Mouse (Mus musculus): Measurements from ENCODE around the gene Lcn10. TPM values are rescaled to one million over a fixed set of nuclear protein-coding genes. Genes with fewer than 3 reads are reported as not detected.
"Not testable (repeated sequence)": the region's sequence is repeated elsewhere in the genome, so short reads cannot be mapped to it uniquely, and the experiment has no call there.

Gene Lcn10
- polyA plus RNA-seq, 1 experiment from 2014 or later: not detected

DNA sequence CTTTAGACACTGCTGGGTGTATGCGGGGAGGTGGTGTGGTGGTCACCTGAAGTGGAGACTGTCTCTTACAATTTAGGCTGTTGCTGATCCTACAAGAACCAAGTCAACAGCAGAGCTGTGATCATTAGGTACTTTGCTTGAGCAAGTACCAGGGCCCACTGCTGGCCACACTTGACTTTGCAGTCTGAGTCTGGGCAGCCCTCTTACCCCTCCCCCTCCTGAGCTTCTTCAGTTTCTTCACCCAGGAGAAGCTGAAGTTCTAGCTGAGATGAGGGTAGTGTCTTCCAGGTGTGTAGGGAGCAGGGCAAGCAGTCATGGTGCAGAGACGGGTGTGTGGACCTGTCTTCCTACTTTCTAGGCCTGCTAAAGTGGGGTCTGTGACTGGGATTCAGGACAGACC is 25.6 kb downstream of the Lcn10 start:
- no peaks in the 10 kb centered on the region for H3K36me3 ChIP-seq
- H3K4me2 ChIP-seq: peak overlapping the region; percentile 39
- no peak for ATAC-seq (replicated peaks; ENCODE audit: low FRiP score)
- peaks cover 21% of the 10 kb centered on the region for H3K4me1 ChIP-seq
- 0 out of 2 replicates have a peak overlapping the region, but pooled peaks have one; percentile 15 for H3K4me3 ChIP-seq (replicated peaks)
- no peaks in the 10 kb centered on the region for H3K27me3 ChIP-seq
- 62% methylated on average over 2 of the region's 2 CpGs for WGBS
- H3K9me3 ChIP-seq (replicated peaks): no peaks in the 10 kb centered on the region
- no peak overlapping the region for H3K9ac ChIP-seq
- 0 out of 2 replicates have a peak overlapping the region, but pooled peaks have one; percentile 13 for H3K27ac ChIP-seq

DNA sequence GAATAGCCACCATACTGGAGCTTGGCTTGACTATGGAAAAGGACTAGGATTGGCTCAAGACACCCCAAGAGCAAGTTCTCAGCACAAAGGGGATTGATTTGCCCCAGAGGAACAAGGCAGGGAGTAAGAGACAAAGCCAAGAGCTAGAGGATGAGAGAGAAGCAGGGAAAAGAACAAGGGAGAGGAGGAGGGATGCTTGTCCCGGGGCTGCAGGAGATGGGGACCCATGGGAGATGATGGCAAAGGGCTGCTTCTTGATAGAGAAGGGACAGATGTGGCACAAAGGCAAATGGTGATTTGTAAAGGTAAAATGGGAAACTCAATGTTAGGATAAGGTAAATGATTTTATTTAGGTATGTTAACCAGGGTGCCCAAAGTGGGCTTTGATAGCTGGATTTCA is 26.5 kb downstream of the Lcn10 start:
- H3K4me3 ChIP-seq (replicated peaks); H3K9me3 ChIP-seq (replicated peaks); H3K27ac ChIP-seq; H3K9ac ChIP-seq; H3K27me3 ChIP-seq; H3K36me3 ChIP-seq; ATAC-seq (replicated peaks; ENCODE audit: low FRiP score); H3K4me2 ChIP-seq: not testable (repeated sequence)
- peaks cover 21% of the 10 kb centered on the region for H3K4me1 ChIP-seq
- 92% methylated on average over 1 of the region's 1 CpGs for WGBS

- not testable (repeated sequence) for H3K4me2 ChIP-seq, H3K36me3 ChIP-seq
- 74% methylated on average over 2 of the region's 2 CpGs for WGBS
Measured at GRCm38 (mm10) chr2:25709791-25710190, 27.3 kb downstream of the Lcn10 start.

GRCm38 (mm10) chr2:25711641-25712040 is 29.1 kb downstream of the Lcn10 start:
- not testable (repeated sequence) for ATAC-seq (replicated peaks; ENCODE audit: low FRiP score); H3K27ac ChIP-seq; H3K9me3 ChIP-seq (replicated peaks); H3K9ac ChIP-seq; H3K4me3 ChIP-seq (replicated peaks); H3K4me2 ChIP-seq; H3K36me3 ChIP-seq; H3K27me3 ChIP-seq
- WGBS: 7% methylated on average over 3 of the region's 3 CpGs
- H3K4me1 ChIP-seq: peaks cover 17% of the 10 kb centered on the region

More at GRCm38 (mm10) chr2:25709791-25710190, 27.3 kb downstream of the Lcn10 start:
- H3K9me3 ChIP-seq (replicated peaks); H3K27ac ChIP-seq; ATAC-seq (replicated peaks; ENCODE audit: low FRiP score); H3K27me3 ChIP-seq; H3K4me3 ChIP-seq (replicated peaks); H3K9ac ChIP-seq: not testable (repeated sequence)
- peaks cover 21% of the 10 kb centered on the region for H3K4me1 ChIP-seq

DNA sequence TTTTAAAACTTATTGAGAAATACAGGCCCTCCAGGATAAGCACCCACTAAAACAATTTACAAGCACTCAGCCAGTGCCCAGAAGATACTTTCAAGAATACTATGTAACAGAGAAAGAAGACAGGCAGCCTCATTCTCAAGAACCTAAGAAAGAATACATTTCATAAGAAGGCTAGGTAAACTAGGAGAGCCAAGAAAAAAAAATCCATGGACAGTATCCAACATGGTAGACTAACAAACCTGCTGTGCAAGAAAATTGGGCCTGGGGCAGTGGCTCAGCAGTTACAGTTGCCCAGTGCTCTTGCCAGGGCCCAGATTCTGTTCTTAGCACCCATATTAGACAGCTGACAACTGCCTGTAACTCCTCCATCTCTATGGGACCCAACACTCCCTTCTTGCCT is 34.7 kb downstream of the Lcn10 start:
- Histone ChIP-seq H3K4me3 (replicated peaks) (no peak overlapping the region), H3K4me1 (no peaks in the 10 kb centered on the region; the same call in 1 of the 2 replicates), H3K36me3 (no peaks in the 10 kb centered on the region), H3K9me3 (replicated peaks) (0 out of 2 replicates have a peak, but pooled peaks cover 4% of the 10 kb centered on the region), H3K27ac (no peak overlapping the region), H3K9ac (no peak overlapping the region), H3K4me2 (no peak overlapping the region), H3K27me3 (no peaks in the 10 kb centered on the region)
- no peak for ATAC-seq (replicated peaks; ENCODE audit: low FRiP score)

DNA sequence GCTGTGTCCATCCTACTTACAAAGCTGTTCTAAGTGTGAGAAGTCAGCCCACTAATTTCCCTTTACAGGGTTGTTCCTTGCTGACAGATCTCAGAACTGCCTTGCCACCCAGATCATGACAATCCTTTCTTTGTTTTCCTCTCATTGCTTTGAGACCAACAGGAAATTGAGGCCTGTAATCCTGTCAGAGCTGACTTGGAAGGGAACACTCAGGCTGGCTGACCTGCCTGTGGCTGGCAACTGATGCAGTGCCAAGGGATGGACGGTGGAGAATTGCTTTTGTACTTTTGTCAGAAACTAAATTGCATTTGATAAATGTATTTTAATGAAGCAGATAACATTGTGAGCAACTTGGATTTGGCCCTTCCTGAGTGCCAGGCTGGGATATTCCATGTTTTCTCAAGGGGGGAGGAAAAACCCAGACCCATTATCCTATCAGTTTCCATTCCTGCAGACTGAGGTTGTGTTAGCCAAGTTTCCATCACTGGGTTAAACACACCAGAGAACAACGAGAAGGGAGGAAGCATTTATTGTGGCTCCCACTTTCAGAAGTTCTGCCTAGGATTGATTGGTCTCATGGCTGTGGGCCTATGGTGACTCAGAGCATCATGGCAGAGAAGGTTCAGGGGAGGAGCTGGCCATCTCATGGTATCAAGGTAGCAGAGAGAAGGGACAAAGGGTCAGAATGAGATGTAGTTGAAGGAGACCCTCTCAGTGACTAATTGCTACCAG is 50.8 kb downstream of the Lcn10 start:
- H3K27ac ChIP-seq: peak overlapping the region; percentile 68
- no peaks in the 10 kb centered on the region for H3K27me3 ChIP-seq
- H3K4me3 ChIP-seq (replicated peaks): no peak overlapping the region
- peak; percentile 52; the same call in 1 of the 2 replicates for ATAC-seq (replicated peaks; ENCODE audit: low FRiP score)
- H3K9me3 ChIP-seq (replicated peaks): peaks cover under 1% of the 10 kb centered on the region; the same call in 1 of the 2 replicates
- H3K9ac ChIP-seq: no peak overlapping the region
- H3K36me3 ChIP-seq: no peaks in the 10 kb centered on the region
- no peak overlapping the region for H3K4me2 ChIP-seq
- peaks cover 6% of the 10 kb centered on the region; the same call in 1 of the 2 replicates for H3K4me1 ChIP-seq
- 23% methylated on average over 2 of the region's 2 CpGs for WGBS

Other genes starting within 250 kb of the Lcn10 start
- 3.6 and 3.9 TPM in 2 replicates for gene Clic3, start 225.9 kb upstream of the Lcn10 start, polyA plus RNA-seq (2015; fragmentation: Nextera tagmentation; extraction: Ambion mirVana)
- 30.4 and 31.8 TPM in 2 replicates for gene Paxx, start 221.6 kb upstream of the Lcn10 start, polyA plus RNA-seq (2015; fragmentation: Nextera tagmentation; extraction: Ambion mirVana)
- 1.6 and 2.2 TPM in 2 replicates for gene Ptgds, start 212.7 kb upstream of the Lcn10 start, polyA plus RNA-seq (2015; fragmentation: Nextera tagmentation; extraction: Ambion mirVana)
- not detected in 2 replicates for gene Lcn12, start 188.8 kb upstream of the Lcn10 start, polyA plus RNA-seq (2015; fragmentation: Nextera tagmentation; extraction: Ambion mirVana)
- 85.1 and 96.1 TPM in 2 replicates for gene Fbxw5, start 182.0 kb upstream of the Lcn10 start, polyA plus RNA-seq (2015; fragmentation: Nextera tagmentation; extraction: Ambion mirVana)
- 6.3 and 7.8 TPM in 2 replicates for gene C8g, start 181.0 kb upstream of the Lcn10 start, polyA plus RNA-seq (2015; fragmentation: Nextera tagmentation; extraction: Ambion mirVana)
- 36.0 and 37.3 TPM in 2 replicates for gene Traf2, start 135.8 kb upstream of the Lcn10 start, polyA plus RNA-seq (2015; fragmentation: Nextera tagmentation; extraction: Ambion mirVana)
- 373 and 392 TPM in 2 replicates for gene Edf1, start 124.9 kb upstream of the Lcn10 start, polyA plus RNA-seq (2015; fragmentation: Nextera tagmentation; extraction: Ambion mirVana)
- gene Mamdc4, start 107.9 kb upstream of the Lcn10 start, polyA plus RNA-seq (2015; fragmentation: Nextera tagmentation; extraction: Ambion mirVana): 8.4 and 10.1 TPM in 2 replicates
- 184 and 197 TPM in 2 replicates for gene Phpt1, start 107.5 kb upstream of the Lcn10 start, polyA plus RNA-seq (2015; fragmentation: Nextera tagmentation; extraction: Ambion mirVana)
- 0.15 and 0.21 TPM in 2 replicates for gene Ajm1, start 101.0 kb upstream of the Lcn10 start, polyA plus RNA-seq (2015; fragmentation: Nextera tagmentation; extraction: Ambion mirVana)
- gene Rabl6, start 74.2 kb upstream of the Lcn10 start, polyA plus RNA-seq (2015; fragmentation: Nextera tagmentation; extraction: Ambion mirVana): 72.8 and 74.7 TPM in 2 replicates
- gene Ccdc183, start 65.0 kb upstream of the Lcn10 start, polyA plus RNA-seq (2015; fragmentation: Nextera tagmentation; extraction: Ambion mirVana): 0.12 and 0.27 TPM in 2 replicates
- gene Tmem141, start 60.7 kb upstream of the Lcn10 start, polyA plus RNA-seq (2015; fragmentation: Nextera tagmentation; extraction: Ambion mirVana): 31.6 and 32.4 TPM in 2 replicates
- gene Fcna, start 54.7 kb upstream of the Lcn10 start, polyA plus RNA-seq (2015; fragmentation: Nextera tagmentation; extraction: Ambion mirVana): 3.3 and 4.2 TPM in 2 replicates
- not detected in 2 replicates for gene Lcn8, start 29.6 kb upstream of the Lcn10 start, polyA plus RNA-seq (2015; fragmentation: Nextera tagmentation; extraction: Ambion mirVana)
- gene Lcn5, start 24.8 kb upstream of the Lcn10 start, polyA plus RNA-seq (2015; fragmentation: Nextera tagmentation; extraction: Ambion mirVana): not detected in 2 replicates
- gene Lcn6, start 5.9 kb upstream of the Lcn10 start, polyA plus RNA-seq (2015; fragmentation: Nextera tagmentation; extraction: Ambion mirVana): not detected in 2 replicates
- gene Obp2a, start 17.3 kb downstream of the Lcn10 start, polyA plus RNA-seq (2015; fragmentation: Nextera tagmentation; extraction: Ambion mirVana): 0.23 TPM in 1 of 2 replicates, not detected in the other
- 91.2 and 95.1 TPM in 2 replicates for gene Bmyc, start 24.0 kb downstream of the Lcn10 start, polyA plus RNA-seq (2015; fragmentation: Nextera tagmentation; extraction: Ambion mirVana)
- not detected in 2 replicates for gene Obp2b, start 54.3 kb downstream of the Lcn10 start, polyA plus RNA-seq (2015; fragmentation: Nextera tagmentation; extraction: Ambion mirVana)
- gene Lcn3, start 82.8 kb downstream of the Lcn10 start, polyA plus RNA-seq (2015; fragmentation: Nextera tagmentation; extraction: Ambion mirVana): not detected in 2 replicates
- not detected in 2 replicates for gene Lcn11, start 94.3 kb downstream of the Lcn10 start, polyA plus RNA-seq (2015; fragmentation: Nextera tagmentation; extraction: Ambion mirVana)
- not detected in 2 replicates for gene Gm13539, start 99.5 kb downstream of the Lcn10 start, polyA plus RNA-seq (2015; fragmentation: Nextera tagmentation; extraction: Ambion mirVana)
- gene Glt6d1, start 133.1 kb downstream of the Lcn10 start, polyA plus RNA-seq (2015; fragmentation: Nextera tagmentation; extraction: Ambion mirVana): not detected in 2 replicates
- gene Lcn9, start 140.4 kb downstream of the Lcn10 start, polyA plus RNA-seq (2015; fragmentation: Nextera tagmentation; extraction: Ambion mirVana): not detected in 2 replicates
- not detected in 2 replicates for gene Sohlh1, start 164.5 kb downstream of the Lcn10 start, polyA plus RNA-seq (2015; fragmentation: Nextera tagmentation; extraction: Ambion mirVana)
- gene Kcnt1, start 181.0 kb downstream of the Lcn10 start, polyA plus RNA-seq (2015; fragmentation: Nextera tagmentation; extraction: Ambion mirVana): 0.37 and 0.96 TPM in 2 replicates